Mouse (Mus musculus) A20 (cell line): ENCODE data around the gene Raet1e.
"Not testable (repeated sequence)": the region's sequence is repeated elsewhere in the genome, so short reads cannot be mapped to it uniquely, and the experiment has no call there.

Source experiments
- DNase-seq: peaks from one replicate; pipeline ENCODE4 v3.0.0-alpha.2; 2011; ENCODE audit warnings: low read depth, low spot score

The Raet1e gene

DNA sequence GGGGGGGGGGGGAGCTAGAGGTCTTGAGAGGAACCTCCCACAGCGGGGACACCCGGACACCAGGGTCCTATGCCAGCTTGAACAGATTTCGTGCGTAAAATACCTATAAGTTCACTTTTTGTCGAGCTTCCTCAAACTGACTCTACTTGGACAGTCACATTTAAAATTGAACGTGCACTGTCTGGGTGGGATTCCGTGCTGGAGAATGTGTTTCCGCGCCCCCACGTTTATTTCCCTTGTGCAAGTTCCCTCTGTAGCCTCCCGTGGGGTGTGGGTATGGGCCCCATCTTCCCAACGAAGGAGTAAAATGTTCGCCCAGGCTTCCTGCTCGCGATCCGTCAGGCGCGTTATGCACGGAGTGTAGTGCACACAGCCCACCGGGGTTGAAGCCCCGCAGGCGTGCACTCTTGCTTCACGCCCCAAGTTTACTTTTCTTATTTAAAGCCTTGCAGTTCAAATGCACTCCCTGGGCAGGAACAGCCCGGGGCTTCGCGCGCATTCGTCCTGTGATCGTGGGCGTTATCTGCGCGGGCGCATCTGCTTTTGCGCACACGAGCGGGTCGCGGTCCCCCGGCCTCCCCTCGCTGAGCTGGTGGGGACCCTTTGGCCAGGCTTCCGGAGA, 115.4 kb downstream of the Raet1e start:
- peak; percentile 77 for DNase-seq

DNA sequence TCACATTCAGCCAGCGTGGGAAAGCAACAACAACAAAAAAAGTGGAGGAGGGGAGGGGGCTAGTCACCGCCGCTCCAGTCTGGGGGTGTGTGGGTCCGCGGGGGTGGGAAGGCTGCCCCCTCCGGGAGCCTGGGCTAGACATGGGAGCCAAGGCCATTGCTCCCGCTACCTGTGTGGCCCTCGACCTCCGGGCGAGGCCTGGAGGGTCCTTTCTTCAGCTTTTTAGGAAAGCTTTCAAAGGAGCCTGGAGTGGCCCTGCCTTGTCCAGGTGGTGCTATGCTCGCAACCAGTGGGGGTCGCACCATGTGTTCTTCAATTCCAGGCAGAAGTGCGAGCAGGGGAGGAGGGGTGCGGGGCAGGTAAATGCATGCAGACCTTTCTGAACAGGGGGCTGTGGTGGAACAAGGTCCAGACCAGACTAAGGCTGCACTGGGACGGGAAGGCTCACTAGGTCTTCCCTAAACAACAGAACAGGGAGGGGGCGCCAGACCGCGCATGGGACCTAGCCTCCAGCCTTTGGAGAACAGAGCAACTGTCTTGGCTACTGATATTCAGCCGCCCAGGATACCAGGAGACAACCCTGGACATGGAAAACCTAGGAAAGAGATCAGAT, 116.2 kb downstream of the Raet1e start:
- no peak for DNase-seq

DNA sequence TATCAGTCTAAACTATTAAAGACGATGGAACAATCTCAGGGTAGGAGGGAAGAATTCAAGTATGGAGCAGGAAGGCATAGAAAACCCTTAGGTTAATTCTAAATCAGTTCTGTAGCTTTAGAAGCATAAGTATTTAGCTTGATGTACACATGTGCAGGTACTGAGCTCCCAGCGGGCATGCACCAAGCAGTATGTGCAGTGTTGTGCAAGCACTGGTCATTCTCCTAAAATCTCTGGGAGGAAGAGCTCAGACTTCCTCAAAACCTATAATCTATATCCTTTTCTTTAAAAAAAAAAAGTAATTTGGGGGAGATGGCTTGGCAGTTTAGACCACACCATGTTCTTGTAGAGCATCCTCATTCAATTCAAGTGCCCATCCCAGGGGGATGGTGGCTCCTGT, 120.1 kb downstream of the Raet1e start:
- DNase-seq = not testable (repeated sequence)

DNA sequence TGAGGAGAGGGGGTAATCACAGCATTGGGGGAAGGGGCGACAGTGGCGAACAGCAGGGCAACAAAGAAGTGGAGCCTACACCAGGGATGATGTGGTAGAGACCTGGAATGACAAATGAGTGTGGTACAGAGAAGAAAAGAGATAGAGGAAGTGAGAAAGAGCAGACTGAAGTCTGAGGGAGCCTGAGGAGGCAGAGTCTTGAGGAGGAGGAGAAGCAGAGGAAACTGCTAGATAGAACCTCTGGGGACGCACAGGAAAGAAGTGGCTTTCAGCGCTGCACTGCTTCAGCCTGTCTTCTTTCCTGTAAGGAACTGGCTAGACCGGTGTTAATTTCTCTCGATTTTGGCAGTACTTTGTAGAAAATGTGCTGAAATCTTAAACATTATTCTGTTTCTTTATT, 124.4 kb downstream of the Raet1e start:
- peak; percentile 88 for DNase-seq

DNA sequence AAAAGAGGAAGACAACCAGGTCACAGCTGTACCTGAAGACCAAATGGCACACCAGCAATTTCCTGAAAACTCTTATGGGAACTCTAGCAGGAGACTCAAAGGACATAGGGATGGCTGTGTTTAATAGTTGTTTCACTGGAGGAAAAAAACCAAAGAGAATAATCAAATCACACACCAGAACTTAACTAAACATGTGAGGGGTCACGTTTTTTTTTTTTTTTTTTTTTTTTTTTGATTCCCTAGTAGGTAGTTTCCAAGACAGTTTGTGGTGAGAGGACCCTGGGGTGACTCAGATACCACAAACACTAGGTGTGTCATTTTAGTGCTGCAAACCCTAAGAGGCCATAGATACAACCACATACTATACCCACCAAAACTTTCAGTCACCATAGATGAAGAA, 137.3 kb downstream of the Raet1e start:
- DNase-seq = no peak

DNA sequence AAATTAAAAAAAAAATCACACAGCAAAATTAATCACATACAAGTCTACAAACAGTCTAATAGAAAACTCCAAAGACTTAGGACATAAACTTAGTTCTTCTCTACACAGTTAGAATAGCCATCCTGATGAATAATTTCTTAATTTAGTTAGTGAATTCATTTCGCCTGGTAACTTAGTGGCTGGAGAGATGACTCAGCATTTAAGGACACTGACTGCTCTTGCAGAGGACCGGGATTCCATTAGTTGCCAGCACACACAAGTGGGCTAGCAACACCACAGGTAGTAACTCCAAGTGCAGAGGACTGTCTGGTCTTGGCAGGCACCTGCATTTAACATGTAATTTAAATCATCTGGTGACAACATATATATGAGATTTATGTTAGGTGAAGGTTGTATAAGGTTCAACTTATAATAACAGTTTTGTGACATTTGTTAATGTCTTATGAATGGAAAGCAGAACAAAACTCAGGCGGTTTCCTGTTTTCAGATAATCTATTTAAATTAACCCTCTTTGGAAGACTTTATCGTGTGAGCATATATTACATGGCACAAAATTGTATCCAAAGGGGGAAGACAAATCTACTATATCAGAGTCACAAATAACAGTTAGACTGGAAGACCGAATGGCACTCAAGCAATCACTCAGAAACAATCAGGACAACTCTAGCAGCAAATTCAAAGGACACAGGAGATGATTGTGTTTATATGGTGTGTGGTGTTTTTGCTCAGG, 138.8 kb downstream of the Raet1e start:
- DNase-seq = no peak

DNA sequence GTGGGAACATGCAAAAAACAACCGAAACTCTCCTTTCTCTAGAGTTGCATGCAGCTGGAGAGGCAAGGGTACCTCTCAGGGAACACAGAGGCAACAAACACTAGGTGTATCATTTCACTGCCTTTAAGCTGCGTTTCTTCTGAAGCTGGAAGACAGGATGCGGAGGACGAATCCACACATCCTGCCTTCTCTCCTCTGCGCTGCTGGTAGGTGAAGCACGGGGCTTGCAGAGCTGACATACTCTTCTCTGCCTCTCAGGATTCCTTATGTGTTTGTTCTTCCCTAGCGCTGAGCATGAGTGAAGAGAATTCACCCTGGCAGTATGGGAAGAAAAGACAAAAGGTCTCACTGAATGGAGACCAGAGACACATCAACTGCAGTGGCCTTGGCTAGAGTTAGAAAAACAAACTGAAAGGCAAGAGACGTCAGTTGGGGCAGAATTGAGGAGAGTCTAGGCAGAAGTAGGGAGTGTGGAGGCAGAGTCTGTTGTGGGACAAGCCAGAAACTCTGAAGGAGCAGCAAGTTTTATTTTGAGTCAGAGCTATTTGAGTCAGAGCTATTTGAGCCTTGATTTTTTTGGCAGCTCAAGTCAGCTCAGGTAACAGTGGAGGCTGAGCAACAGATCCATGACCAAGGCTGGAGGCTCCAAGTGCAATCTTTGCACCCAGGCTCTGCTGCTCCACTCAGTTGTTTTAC, 139.5 kb downstream of the Raet1e start:
- no peak for DNase-seq

DNA sequence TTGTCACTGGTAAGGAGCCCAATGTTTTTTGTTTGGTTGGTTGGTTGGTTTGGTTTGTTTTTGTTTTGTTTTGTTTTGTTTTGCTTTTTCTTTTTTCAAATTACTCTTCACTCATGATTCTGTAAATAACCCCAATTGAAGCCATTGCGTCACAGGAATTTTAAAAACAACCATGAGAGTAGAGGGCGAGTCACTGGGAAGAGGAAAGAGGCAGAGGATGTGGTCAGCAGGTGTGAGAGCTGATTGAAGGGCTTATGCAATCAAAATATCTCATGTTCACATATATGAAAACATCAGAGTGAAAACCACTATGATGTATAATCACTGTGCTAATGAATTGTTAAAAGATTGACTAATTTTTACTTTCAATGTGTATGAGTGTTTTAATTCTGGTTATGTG, 141.0 kb downstream of the Raet1e start:
- DNase-seq = no peak

DNA sequence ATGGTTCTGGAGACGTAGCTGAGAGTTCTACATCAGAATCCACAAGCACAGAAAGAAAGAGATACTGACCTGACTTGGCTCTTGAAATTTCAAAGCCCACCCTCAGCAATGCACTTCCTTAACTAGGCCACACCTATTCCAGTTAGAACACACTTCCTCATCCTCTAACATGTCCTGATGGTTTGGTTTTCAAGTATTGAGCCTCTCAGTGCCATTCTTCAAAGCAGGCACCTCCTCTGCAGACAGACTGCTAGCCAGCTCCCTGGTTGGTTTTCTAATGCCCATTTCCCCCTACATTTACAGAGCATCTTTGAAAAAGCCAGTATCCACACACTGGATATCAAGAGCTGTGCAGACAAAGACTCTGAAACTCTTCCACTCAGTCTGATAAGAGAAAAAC, 143.3 kb downstream of the Raet1e start:
- peak; percentile 88 for DNase-seq

DNA sequence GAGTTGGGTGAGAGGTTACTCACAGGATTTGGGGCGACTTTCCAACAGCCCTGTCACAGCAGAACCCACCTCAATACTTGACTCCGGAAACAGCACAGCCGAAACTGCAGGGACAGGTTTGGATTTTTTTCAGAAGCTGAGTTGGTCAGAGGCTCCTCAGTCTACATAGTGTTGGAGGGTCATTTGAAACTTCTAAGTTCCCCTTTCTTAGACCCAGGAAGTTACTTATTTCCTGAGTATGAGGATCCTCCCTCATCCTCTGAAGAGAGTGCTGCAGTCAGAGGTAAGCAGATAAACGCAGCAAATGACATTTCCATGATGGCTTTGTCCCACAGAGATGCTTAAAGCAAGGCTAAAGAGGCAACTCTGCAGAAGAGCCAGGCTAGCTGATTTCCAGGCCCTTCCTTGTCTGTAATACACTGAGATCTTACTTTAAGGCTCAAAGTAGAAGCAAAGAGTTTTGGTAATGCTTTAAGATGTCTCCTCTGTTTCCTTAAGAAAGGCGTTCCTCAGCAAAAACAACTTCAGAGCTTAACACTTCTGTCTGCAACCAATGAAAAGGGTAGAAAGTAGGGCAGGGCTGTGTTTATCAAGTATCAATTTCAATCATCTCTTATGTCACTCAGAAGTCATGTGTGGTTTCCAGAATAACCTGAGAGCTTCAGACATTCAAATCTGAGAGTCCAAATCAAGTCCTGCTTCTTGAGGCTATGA, 144.1 kb downstream of the Raet1e start:
- DNase-seq = peak; percentile 92

DNA sequence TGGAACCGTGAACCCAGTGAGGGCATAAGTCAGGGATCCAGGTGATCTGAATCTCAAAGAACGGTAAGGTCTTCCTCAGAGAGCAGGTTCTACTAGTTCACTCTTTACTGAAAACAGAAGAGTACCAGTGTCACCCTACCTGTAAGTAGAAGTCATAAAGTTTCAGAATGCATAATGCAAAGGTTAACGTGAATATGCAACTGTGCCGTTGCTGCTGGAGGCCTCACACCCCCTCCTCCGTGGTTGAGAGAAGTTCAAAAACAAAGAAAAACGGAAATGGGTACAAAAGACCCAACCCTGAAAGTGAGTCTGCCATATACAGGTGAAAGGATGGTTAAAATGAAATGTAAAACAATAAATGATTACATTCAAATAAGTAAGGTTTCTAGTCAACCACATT, 145.4 kb downstream of the Raet1e start:
- DNase-seq = no peak

DNA sequence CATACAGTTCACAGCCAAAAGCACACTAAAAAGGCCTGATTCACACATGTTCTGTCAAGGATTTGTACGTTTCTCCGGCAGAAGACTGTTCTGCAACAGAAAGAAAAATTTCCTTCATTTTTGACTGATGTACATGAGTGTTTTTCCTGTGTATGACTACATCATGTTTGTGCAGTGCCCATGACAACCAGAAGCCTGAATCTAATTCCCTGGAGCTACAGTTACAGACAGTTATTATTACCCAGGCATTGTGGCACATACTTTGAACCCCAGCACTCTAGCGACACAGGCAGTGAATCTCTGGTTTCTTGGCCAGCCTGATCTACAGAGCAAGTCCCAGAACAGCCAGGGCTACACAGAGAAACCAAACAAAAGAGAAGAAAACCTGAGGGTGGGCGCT, 147.4 kb downstream of the Raet1e start:
- no peak for DNase-seq

DNA sequence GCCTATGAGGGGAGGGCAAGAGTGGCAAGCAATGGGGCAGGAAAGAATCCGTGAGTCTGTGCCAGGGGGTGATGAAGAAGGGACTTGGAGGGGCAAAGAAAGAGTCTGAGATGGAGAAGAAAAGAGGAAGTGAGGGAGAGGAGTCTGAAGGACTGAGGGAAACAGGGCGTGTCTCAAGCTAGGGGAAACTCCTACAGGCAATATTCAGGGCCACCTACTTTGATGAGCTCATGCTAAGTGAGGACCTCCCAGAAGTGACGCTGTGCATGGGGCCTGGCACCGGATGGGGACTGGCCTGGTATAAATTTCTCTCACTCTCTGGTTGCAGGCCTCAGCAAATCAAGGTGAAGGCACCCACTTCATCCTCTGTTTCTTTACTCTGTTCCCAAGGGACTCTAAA, 148.1 kb downstream of the Raet1e start:
- peak; percentile 99 for DNase-seq

DNA sequence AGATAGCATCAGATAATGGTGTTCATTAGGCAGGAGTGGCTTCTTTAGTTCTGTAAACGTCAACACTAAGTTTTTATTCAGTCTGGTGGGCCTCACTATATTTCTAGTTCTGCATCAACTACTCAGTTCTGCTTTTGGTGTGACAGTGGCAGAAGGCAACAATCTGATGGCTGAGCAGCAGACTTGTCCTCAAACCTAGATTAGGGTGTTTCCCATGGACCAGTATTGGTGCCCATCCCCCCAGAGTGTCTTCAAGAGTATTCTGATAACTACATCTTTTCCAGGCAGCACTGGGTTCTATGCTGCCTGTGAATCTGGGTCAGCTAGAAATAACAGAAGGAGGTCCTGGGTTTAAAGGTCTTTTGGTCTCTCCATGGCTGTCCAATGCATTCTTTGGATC, 149.9 kb downstream of the Raet1e start:
- DNase-seq = peak; percentile 84

DNA sequence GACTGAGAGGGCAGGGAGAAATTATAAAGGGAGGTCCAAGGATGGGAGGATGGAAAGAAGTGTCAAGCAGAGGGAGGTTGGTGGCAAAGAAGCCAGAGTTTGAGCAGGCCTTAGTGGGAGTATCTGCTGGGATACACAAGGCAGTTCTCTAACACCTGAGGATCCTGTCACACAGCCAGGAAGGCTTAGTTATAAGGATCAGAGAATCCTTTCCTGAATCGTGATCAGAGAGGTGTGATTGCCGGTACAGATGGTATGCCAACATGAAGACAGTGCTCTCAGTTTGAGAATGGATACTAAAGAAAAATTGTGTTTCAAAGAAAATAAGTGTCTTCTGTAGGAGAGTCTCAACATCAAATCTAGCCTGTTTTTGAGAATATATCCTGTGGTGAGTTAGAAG, 164.5 kb downstream of the Raet1e start:
- DNase-seq = no peak

DNA sequence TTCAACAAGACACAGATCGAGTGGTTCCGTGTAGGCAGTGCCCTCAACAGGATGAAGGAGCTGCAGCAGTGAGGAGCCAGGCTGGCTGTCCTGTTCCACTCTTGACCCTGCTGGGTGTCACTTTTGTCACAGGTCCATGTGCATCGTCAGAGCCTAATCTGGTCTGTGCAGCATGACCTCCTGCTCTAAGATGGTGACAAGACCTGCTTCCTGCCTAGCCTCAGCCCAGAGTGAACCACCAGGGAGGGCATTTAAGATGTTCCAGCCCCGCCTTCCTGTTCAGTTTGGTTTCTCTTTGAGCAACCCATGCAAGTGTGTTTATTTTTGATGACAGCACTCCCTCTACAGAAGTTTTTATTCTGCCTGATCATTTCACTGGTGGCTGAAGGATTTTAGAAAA, 187.4 kb downstream of the Raet1e start:
- peak; percentile 88 for DNase-seq

DNA sequence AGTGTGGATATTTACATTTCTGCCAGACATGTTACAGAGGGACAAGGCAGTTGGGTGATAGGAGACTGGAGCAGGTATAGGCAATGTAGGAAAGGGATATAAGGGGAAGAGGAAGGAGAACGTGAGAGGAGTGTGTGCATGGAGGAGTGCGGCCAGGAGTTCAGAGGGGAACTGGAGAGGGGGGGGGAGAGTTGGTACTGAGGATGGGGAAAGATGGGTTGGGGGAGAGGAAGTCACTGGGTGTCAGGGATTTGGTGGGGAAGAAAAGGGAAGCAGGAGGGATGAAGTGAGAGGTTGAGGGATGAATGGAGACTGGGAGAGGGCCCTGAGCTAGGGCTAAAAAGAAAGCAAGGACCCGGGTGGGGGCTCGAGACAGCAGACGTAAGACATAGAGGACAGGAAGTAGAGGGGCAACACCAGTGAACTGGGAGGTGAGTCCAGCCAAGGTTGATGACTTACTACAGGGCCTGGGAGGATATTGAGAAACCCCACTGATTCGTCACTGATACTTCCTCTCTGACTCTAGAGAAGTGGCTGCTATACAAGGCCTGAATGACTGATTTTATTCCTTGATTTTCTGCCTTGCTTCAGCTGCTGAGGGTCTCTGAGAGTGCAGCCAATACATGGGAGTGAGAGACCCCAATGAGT, 195.3 kb downstream of the Raet1e start:
- DNase-seq = not testable (repeated sequence)

DNA sequence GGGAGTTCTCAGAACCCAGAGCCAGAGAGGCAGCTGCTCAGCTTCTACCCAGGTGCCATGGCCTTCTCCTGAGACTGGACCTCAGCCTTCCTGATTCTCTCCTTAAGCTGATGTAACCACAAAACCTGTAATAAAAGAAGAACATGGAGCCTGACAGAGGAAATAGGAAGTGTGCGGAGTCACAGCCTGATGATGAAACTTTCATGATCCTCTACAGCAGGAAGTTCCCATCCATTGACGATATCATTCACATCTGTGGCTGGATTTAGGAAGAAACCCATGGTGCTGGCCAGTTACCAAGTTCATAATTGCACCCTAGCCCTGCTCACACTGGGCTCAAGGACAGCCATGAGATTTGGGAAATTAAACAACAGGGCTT, 195.8 kb downstream of the Raet1e start:
- not testable (repeated sequence) for DNase-seq

DNA sequence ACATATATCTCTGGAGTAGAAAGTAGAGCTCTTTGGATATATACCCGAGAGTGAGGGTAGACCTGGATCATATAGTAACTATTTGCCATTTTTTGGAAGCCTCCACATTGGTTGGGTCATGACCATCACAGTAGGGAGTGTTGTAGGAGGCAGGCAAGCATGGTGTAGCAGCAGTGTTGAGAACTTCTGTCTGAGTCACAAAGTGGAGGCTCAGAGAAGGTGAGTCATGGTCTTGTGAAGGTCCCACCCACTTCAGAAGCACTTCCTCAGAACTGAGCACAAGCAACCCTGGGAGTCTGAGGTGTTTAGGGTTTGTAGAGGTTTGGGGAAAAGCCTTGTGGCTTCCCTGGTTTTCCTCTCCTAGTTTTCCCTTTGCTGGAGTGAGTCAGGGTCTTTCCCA, 199.0 kb downstream of the Raet1e start:
- DNase-seq = not testable (repeated sequence)

DNA sequence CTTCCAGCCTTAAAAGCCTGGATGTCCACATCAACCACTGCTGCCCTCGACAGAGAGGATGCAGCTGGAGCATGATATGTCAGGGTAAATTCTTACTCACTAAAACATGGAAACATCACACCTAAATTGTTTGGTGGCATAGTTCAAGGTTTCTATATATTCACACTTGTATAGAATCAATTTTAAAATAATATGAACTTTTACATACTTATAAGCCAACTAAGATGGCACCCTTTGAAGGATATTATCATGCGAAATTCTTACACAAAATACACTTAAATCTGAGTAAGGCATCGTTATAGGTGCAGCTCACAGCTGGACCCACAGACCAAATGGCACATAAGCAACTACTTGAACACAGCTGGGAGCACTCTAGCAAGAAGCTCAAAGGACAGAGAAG, 201.9 kb downstream of the Raet1e start, which contains the start of gene Raet1d:
Raet1d (plus strand) TSS at position 301 of the 400 bp plus-strand sequence.
- not testable (repeated sequence) for DNase-seq

DNA sequence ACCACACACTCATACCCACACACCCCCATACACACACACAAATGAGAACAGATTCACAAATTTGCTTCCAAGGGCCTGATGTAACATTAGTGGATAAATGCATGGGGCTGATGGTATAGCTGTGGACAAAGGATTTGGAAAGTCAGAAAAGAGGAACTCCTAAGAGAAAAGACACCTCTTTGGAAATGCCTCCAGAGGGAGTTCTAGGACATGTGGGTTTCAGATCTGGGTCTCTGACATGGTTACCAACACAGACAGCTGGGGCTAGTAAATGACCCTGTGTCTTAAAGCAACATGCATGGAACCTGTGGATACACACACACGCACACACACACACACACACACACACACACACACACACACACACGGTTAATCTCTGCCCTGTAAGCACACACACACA, 202.6 kb downstream of the Raet1e start:
- not testable (repeated sequence) for DNase-seq
